Mouse (Mus musculus) telencephalon, adult 2 months (tissue): Measurements from ENCODE around the gene Slc7a4.
"Not testable (repeated sequence)": the region's sequence is repeated elsewhere in the genome, so short reads cannot be mapped to it uniquely, and the experiment has no call there.

ENCODE experiments used
- DNase-seq: peaks from one replicate; pipeline ENCODE4 v3.0.0-alpha.2; 2011; ENCODE audit warnings: low read depth, low spot score

Slc7a4 gene

GRCm38 (mm10) chr16:17583064-17583463 lies at the start of gene Slc7a4:
TSS of gene Slc7a4 (minus strand) at chr16:17583214.
- no peak for DNase-seq

- DNase-seq = no peak
Observed at GRCm38 (mm10) chr16:17632580-17632979, 49.6 kb upstream of the Slc7a4 start.

GRCm38 (mm10) chr16:17626269-17626555 lies 43.2 kb upstream of the Slc7a4 start:
- DNase-seq = no peak

GRCm38 (mm10) chr16:17625488-17626268 lies 42.7 kb upstream of the Slc7a4 start:
- no peak for DNase-seq

GRCm38 (mm10) chr16:17621936-17622335 lies 38.9 kb upstream of the Slc7a4 start:
- no peak for DNase-seq

GRCm38 (mm10) chr16:17619198-17620105 lies 36.4 kb upstream of the Slc7a4 start, which contains the start of gene Smpd4:
TSS of gene Smpd4 (plus strand) at chr16:17619354.
- no peak for DNase-seq

- no peak for DNase-seq
Observed at GRCm38 (mm10) chr16:17617922-17618565, 35.0 kb upstream of the Slc7a4 start.

- no peak for DNase-seq
Observed at GRCm38 (mm10) chr16:17616212-17616611, 33.2 kb upstream of the Slc7a4 start.

GRCm38 (mm10) chr16:17614740-17615139 lies 31.7 kb upstream of the Slc7a4 start:
- not testable (repeated sequence) for DNase-seq

GRCm38 (mm10) chr16:17611383-17611782 lies 28.4 kb upstream of the Slc7a4 start:
- no peak for DNase-seq

- no peak for DNase-seq
Observed at GRCm38 (mm10) chr16:17605684-17606083, 22.7 kb upstream of the Slc7a4 start.

- DNase-seq = no peak
Observed at GRCm38 (mm10) chr16:17604941-17605340, 21.9 kb upstream of the Slc7a4 start.

GRCm38 (mm10) chr16:17600944-17601562 lies 18.0 kb upstream of the Slc7a4 start:
- DNase-seq = no peak

- DNase-seq = no peak
Observed at GRCm38 (mm10) chr16:17590731-17591130, 7.7 kb upstream of the Slc7a4 start.

- DNase-seq = no peak
Observed at GRCm38 (mm10) chr16:17584555-17584954, 1.5 kb upstream of the Slc7a4 start.

- no peak for DNase-seq
Observed at GRCm38 (mm10) chr16:17576825-17577215, 6.2 kb downstream of the Slc7a4 start.

GRCm38 (mm10) chr16:17575870-17576824 lies 6.9 kb downstream of the Slc7a4 start:
- DNase-seq = no peak

GRCm38 (mm10) chr16:17566186-17566585 lies 16.8 kb downstream of the Slc7a4 start:
- DNase-seq = no peak

- DNase-seq = no peak
Observed at GRCm38 (mm10) chr16:17564771-17565170, 18.2 kb downstream of the Slc7a4 start.

- peak; percentile 81 for DNase-seq
Observed at GRCm38 (mm10) chr16:17564221-17564620, 18.8 kb downstream of the Slc7a4 start.

GRCm38 (mm10) chr16:17563580-17563979 lies 19.4 kb downstream of the Slc7a4 start:
- DNase-seq = no peak
